Mouse (Mus musculus) hindbrain, embryonic 11.5 days (tissue): ENCODE results near the gene Dag1. TPM values are rescaled to one million over a fixed set of nuclear protein-coding genes. Genes with fewer than 3 reads are reported as not detected.
A peak's percentile ranks its signal among the peaks of the same experiment; 100 is the strongest.
"Not testable (repeated sequence)": the region's sequence is repeated elsewhere in the genome, so short reads cannot be mapped to it uniquely, and the experiment has no call there.

Source experiments
- ATAC-seq: fragments of 200-750 bp; cut with Nextera tagmentation; 2 replicates; pipeline ENCODE4 v1.8.0; 2017; ENCODE audit warnings: mild to moderate bottlenecking, moderate TSS enrichment, moderate library complexity; ENCODE audit not compliant: low FRiP score
- DNase-seq: peaks from one replicate; pipeline ENCODE4 v3.0.0-alpha.2; 2015; ENCODE audit warnings: low spot score
- H3K27ac ChIP-seq: fragments of 300-500 bp; sonication (generic); 2 replicates; pipeline ENCODE4 v1.5.1; 2014; ENCODE audit warnings: mild to moderate bottlenecking, low read depth, low read length
- H3K27me3 ChIP-seq: fragments of 300-500 bp; sonication (generic); 2 replicates; pipeline ENCODE4 v1.6.1; 2014; ENCODE audit warnings: mild to moderate bottlenecking, low read length, moderate library complexity, mixed read lengths; ENCODE audit not compliant: control insufficient read depth, insufficient read depth
- H3K36me3 ChIP-seq: fragments of 300-500 bp; sonication (generic); 2 replicates; pipeline ENCODE4 v1.6.1; 2014; ENCODE audit warnings: mild to moderate bottlenecking, low read length, moderate library complexity, mixed read lengths; ENCODE audit not compliant: control insufficient read depth, insufficient read depth
- H3K4me1 ChIP-seq: fragments of 300-500 bp; sonication (generic); replicated peaks from 2 replicates; pipeline ENCODE4 v1.6.1; 2014; ENCODE audit warnings: low read length, mixed read lengths; ENCODE audit not compliant: control insufficient read depth, insufficient read depth
- H3K4me2 ChIP-seq: fragments of 300-500 bp; sonication (generic); replicated peaks from 2 replicates; pipeline ENCODE4 v1.6.1; 2014; ENCODE audit warnings: mild to moderate bottlenecking, low read depth, low read length
- H3K4me3 ChIP-seq: fragments of 300-500 bp; sonication (generic); 2 replicates; pipeline ENCODE4 v1.5.1; 2014; ENCODE audit warnings: low read depth, low read length
- H3K9ac ChIP-seq: fragments of 300-500 bp; sonication (generic); 2 replicates; pipeline ENCODE4 v1.6.1; 2014; ENCODE audit warnings: low read depth, low read length
- H3K9me3 ChIP-seq: fragments of 300-500 bp; sonication (generic); 2 replicates; pipeline ENCODE4 v1.6.1; 2016; ENCODE audit warnings: low read length; ENCODE audit not compliant: control insufficient read depth
- WGBS: fragments of 180-500 bp; shearing (Covaris S2); extraction: QIAGEN DNeasy Blood & Tissue Kit; methylation state at CpG from one replicate; pipeline ENCODE4 v1.1.7; 2014; 5-methylcytosine and 5-hydroxymethylcytosine counted together
- polyA plus RNA-seq: library from polyadenylated mRNA; unstranded; fragments of >200 nt; fragmentation: Nextera tagmentation; extraction: Ambion mirVana; gene quantifications from 2 replicates; pipeline ENCODE4 v1.2.1, GENCODE M21; 2014

Gene Dag1
- polyA plus RNA-seq, 1 experiment from 2014 or later: 51.0 TPM

DNA sequence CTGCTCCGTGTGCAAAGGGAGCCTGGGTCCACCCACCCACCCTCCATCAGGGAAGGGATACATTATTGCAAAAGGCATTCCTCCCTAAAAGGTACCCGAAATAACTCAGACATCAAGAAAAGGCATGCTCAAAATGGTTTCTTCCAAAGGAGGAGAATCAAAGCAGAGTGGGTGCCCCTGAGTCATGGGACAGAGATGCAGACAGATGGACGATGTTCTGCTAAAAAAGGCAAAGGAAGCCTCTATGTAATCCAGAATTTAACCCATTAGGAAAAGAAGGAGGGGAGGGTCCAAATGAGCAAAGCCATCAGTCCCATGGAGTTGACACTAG is 58.2 kb downstream of the Dag1 start:
- H3K9me3 ChIP-seq: no peaks in the 10 kb centered on the region
- H3K36me3 ChIP-seq: peaks cover 14% of the 10 kb centered on the region; the same call in 1 of the 2 replicates
- no peaks in the 10 kb centered on the region; the same call in 1 of the 2 replicates for H3K4me1 ChIP-seq
- H3K27ac ChIP-seq: peak overlapping the region; percentile 30
- DNase-seq (no peak), ATAC-seq (no peak)
- no peaks in the 10 kb centered on the region for H3K27me3 ChIP-seq
- WGBS: 71% methylated on average over 3 of the region's 3 CpGs
- H3K4me3 ChIP-seq: no peak overlapping the region
- H3K9ac ChIP-seq: no peak overlapping the region
- H3K4me2 ChIP-seq: no peak overlapping the region

DNA sequence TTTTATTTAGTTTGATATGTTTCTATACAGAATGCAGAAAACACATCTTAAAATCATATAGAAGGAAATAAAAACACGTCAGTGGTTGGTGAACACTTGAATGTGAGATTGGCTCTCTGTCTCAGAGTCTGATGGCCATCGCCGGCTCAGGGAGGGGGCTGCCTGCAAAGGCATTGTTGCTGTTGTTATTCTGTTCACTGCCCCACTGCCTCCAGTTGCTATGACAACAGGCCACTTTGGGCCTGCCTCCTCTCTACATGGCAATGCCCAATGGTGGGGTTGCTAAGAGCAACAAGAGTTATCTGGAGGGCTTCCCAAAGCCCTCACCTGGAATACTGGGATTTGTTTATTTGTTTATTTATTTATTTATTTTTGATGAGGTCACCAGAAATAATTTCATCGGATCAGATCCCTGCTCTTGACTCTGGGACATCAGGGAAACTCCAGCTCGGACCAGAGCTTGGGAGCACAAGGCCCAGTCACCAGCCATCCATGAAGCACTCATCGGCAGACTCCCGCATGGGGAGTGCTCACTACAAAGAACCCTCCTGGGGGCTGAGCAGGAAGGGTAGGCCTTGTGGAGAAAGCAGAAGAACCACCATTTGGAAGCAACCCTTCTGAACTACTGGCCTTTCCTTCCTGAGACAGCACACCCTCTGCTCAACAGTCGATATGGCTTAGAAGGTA is 58.7 kb downstream of the Dag1 start:
- Histone ChIP-seq H3K27ac (peak overlapping the region; percentile 47), H3K27me3 (no peaks in the 10 kb centered on the region), H3K9me3 (no peaks in the 10 kb centered on the region), H3K36me3 (peaks cover 14% of the 10 kb centered on the region; the same call in 1 of the 2 replicates), H3K4me1 (no peaks in the 10 kb centered on the region; the same call in 1 of the 2 replicates), H3K4me2 (no peak overlapping the region), H3K4me3 (no peak overlapping the region), H3K9ac (no peak overlapping the region; the same call in 1 of the 2 replicates)
- WGBS: 48% methylated on average over 8 of the region's 8 CpGs
- DNase-seq: peak; percentile 71
- ATAC-seq: peak; percentile 69

DNA sequence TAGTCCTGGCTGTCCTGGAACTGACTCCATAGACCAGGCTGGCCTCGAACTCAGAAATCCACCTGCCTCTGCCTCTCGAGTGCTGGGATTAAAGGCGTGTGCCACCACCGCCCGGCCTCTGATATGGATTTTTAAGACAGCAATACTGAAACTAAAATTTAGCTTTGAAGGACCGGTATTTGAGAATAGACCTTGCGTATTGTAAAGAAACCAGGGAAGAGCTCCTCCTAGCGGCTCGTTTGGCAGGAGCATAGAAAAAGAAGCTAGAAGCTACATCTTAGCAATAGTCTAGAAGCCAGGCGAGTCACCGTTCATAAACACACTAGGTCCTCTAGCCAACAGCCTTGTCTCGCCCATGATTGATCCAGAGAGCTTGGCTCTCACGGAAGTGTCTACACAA is 60.7 kb downstream of the Dag1 start:
- no peak overlapping the region for H3K27ac ChIP-seq
- no peak overlapping the region for H3K4me3 ChIP-seq
- H3K36me3 ChIP-seq: peaks cover 5% of the 10 kb centered on the region; the same call in 1 of the 2 replicates
- DNase-seq (peak; percentile 81), ATAC-seq (no peak)
- H3K4me2 ChIP-seq: no peak overlapping the region
- no peaks in the 10 kb centered on the region; the same call in 1 of the 2 replicates for H3K4me1 ChIP-seq
- H3K9me3 ChIP-seq: no peaks in the 10 kb centered on the region
- H3K9ac ChIP-seq: no peak overlapping the region
- WGBS: 42% methylated on average over 13 of the region's 13 CpGs
- no peaks in the 10 kb centered on the region for H3K27me3 ChIP-seq

DNA sequence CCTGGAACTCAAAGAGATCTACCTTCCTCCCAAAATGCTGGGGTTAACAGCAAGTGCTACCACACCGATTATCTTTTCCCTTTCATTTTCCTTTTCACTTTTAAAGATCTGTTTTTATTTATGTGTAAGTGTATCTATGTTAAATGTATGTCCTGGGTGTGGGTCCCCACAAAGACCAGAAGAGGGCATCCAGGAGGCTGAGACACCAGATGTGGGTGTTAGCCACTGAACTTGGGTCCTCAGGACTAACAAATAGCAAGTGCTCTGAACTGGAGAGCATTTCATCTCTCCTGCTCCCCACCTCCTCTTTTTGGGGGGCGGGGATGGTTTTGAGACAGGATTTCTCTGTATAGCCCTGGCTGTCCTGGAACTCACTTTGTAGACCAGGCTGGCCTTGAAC is 61.6 kb downstream of the Dag1 start:
- no peak for DNase-seq
- H3K4me2 ChIP-seq: no peak overlapping the region
- no peak overlapping the region for H3K9ac ChIP-seq
- no peaks in the 10 kb centered on the region for H3K27me3 ChIP-seq
- H3K9me3 ChIP-seq: no peaks in the 10 kb centered on the region
- ATAC-seq: no peak
- 99% methylated on average over 2 of the region's 2 CpGs for WGBS
- H3K36me3 ChIP-seq: no peaks in the 10 kb centered on the region
- H3K4me3 ChIP-seq: no peak overlapping the region
- H3K27ac ChIP-seq: no peak overlapping the region
- H3K4me1 ChIP-seq: peaks cover under 1% of the 10 kb centered on the region

DNA sequence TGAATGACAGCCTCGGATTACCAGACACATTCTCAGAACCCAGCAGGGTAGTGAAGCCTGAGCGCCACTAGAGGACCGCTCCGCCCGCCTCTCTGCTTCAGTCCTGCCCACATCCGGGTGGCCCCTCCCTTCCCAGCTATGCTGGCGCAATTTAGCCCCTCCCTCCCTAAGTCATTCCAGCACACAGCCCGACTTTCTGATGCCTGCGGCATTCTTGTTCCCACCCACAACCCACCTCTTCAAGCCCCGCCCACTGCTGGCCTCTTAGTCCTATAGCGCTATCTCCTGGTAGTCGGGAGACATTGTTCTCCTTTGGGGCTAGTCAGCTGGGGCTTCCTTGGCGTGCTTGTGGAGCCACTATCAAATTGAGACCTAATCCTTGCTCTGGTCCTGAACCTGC is 62.6 kb downstream of the Dag1 start:
- no peak overlapping the region for H3K9ac ChIP-seq

DNA sequence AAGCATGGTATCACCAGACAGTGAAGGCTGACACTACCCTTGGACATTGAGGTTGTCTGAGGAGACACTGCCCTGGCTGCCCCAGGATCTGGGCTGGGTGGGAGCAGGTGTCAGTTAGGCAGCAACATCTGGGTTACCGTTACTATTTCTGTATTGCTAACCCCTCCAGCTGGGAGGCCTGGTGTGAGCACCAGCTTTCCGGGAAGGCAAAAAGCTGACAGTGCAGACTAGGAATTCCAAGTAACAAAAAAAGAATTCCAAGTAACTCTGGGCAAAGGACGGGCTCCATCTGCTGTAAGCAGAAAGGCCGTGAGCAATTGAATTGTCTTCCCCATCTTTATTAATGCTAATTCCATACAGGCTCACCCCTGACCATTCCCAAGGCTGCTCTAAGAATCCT is 65.1 kb downstream of the Dag1 start:
- H3K36me3 ChIP-seq: no peaks in the 10 kb centered on the region
- WGBS: 62% methylated on average over 4 of the region's 4 CpGs
- no peaks in the 10 kb centered on the region for H3K27me3 ChIP-seq
- no peak overlapping the region for H3K4me2 ChIP-seq
- DNase-seq (no peak), ATAC-seq (no peak)
- no peak overlapping the region for H3K9ac ChIP-seq
- peaks cover 3% of the 10 kb centered on the region; the same call in 1 of the 2 replicates for H3K4me1 ChIP-seq
- H3K27ac ChIP-seq: no peak overlapping the region
- no peak overlapping the region for H3K4me3 ChIP-seq
- H3K9me3 ChIP-seq: no peaks in the 10 kb centered on the region

More for the DNA sequence above, 62.6 kb downstream of the Dag1 start:
- peak; percentile 92 for ATAC-seq
- Histone ChIP-seq H3K27me3 (no peaks in the 10 kb centered on the region), H3K9me3 (no peaks in the 10 kb centered on the region), H3K36me3 (no peaks in the 10 kb centered on the region), H3K27ac (no peak overlapping the region), H3K4me2 (peak overlapping the region; percentile 29; the same call in 1 of the 2 replicates), H3K4me1 (peaks cover 3% of the 10 kb centered on the region), H3K4me3 (no peak overlapping the region)
- DNase-seq: peak; percentile 94
- under 1% methylated on average over 13 of the region's 13 CpGs for WGBS

DNA sequence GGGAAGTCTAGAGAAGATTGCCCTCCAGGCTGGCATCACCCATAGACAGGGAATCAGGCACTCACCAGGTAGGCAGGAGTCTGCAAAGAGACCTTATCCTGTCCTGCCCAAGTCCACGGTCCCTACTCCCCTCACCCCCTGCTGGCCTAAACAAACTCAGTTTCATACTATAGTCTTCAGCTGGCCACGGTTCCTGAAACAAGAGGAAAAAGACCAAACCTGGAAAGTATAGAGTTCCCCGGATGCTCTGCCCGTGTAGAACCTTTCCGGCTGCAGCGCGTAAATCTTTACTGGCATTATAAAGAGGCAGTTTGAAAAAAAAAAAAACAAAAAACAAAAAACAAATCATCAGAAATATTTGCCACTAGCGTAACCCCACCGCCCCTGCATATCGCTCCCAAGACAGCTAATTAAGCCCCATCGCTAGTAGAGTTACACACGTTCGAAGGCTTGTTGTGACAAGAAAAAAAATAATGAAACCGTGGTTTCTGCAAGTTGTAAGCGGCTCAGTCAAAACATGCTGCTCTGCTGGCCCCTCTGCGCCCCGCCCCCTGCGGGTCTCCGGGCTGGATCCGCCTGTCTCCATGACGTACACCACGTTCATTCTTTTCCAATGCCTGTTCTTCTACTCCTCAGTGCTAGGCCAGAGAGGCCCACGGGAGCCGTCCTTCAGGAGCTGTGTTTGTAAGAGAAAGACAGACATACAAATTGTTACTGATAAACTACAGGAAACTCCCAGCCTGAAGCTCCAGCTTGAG is 66.7 kb downstream of the Dag1 start:
- H3K36me3 ChIP-seq: no peaks in the 10 kb centered on the region
- no peak for ATAC-seq
- 33% methylated on average over 24 of the region's 24 CpGs for WGBS

DNA sequence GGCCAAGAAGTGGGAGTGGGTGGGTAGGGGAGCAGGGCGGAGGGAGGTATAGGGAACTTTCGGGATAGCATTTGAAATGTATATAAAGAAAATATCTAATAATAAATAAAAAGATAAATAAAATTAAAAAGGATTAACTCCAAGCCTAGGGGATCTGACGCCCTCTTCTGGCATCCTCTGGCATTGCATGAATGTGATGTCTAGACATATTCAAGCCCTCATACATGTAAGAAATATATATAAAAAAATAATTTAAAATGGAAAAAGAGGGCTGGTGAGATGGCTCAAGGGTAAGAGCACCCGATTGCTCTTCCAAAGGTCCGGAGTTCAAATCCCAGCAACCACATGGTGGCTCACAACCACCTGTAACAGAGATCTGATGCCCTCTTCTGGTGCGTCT is 67.5 kb downstream of the Dag1 start:
- not testable (repeated sequence) for H3K9me3 ChIP-seq, H3K27ac ChIP-seq, H3K27me3 ChIP-seq, ATAC-seq, H3K9ac ChIP-seq, H3K4me2 ChIP-seq, DNase-seq, H3K4me3 ChIP-seq, H3K4me1 ChIP-seq, H3K36me3 ChIP-seq
- 67% methylated on average over 6 of the region's 6 CpGs for WGBS

More for the DNA sequence above, 66.7 kb downstream of the Dag1 start:
- 0 out of 2 replicates have a peak overlapping the region, but pooled peaks have one; percentile 20 for H3K9ac ChIP-seq
- peak overlapping the region; percentile 12 for H3K4me2 ChIP-seq
- peaks cover 3% of the 10 kb centered on the region; the same call in 1 of the 2 replicates for H3K4me1 ChIP-seq
- H3K4me3 ChIP-seq: no peak overlapping the region
- no peak overlapping the region for H3K27ac ChIP-seq
- DNase-seq: peak; percentile 55
- H3K9me3 ChIP-seq: no peaks in the 10 kb centered on the region
- no peaks in the 10 kb centered on the region for H3K27me3 ChIP-seq
